Mouse (Mus musculus): Measurements from ENCODE around the gene Stx2. TPM values are rescaled to one million over a fixed set of nuclear protein-coding genes. Genes with fewer than 3 reads are reported as not detected.
"Not testable (repeated sequence)": the region's sequence is repeated elsewhere in the genome, so short reads cannot be mapped to it uniquely, and the experiment has no call there.

Gene Stx2
- polyA plus RNA-seq, 1 experiment from 2014 or later = 25.3 TPM

- WGBS = 78% methylated on average over 18 of the region's 18 CpGs
- no peak for DNase-seq (ENCODE audit: extremely low spot score, low spot score)
- peaks cover 4% of the 10 kb centered on the region; the same call in 1 of the 2 replicates for H3K27me3 ChIP-seq (ENCODE audit: poor library complexity, severe bottlenecking)
- peak overlapping the region; percentile 48; the same call in 1 of the 2 replicates for H3K27ac ChIP-seq
- H3K9me3 ChIP-seq = no peaks in the 10 kb centered on the region
- H3K4me1 ChIP-seq = peaks cover 50% of the 10 kb centered on the region
- H3K36me3 ChIP-seq (replicated peaks) = peaks cover 14% of the 10 kb centered on the region
- H3K4me3 ChIP-seq = peak overlapping the region; percentile 84; the same call in 1 of the 2 replicates
Measured at GRCm38 (mm10) chr5:129006031-129006788, 2.2 kb downstream of the Stx2 start.

GRCm38 (mm10) chr5:129005416-129005815 lies 3.0 kb downstream of the Stx2 start:
- 91% methylated on average over 3 of the region's 3 CpGs for WGBS

GRCm38 (mm10) chr5:129002571-129003011 lies 5.8 kb downstream of the Stx2 start:
- H3K36me3 ChIP-seq (replicated peaks) = peaks cover 30% of the 10 kb centered on the region
- H3K4me1 ChIP-seq = peaks cover 42% of the 10 kb centered on the region
- WGBS = 64% methylated on average over 14 of the region's 14 CpGs
- peak overlapping the region; percentile 62 for H3K27ac ChIP-seq
- H3K4me3 ChIP-seq = no peak overlapping the region
- H3K27me3 ChIP-seq (ENCODE audit: poor library complexity, severe bottlenecking) = peaks cover 4% of the 10 kb centered on the region; the same call in 1 of the 2 replicates
- H3K9me3 ChIP-seq = no peaks in the 10 kb centered on the region
- DNase-seq (ENCODE audit: extremely low spot score, low spot score) = no peak

More at GRCm38 (mm10) chr5:129005416-129005815, 3.0 kb downstream of the Stx2 start:
- peaks cover 4% of the 10 kb centered on the region; the same call in 1 of the 2 replicates for H3K27me3 ChIP-seq (ENCODE audit: poor library complexity, severe bottlenecking)
- DNase-seq (ENCODE audit: extremely low spot score, low spot score) = no peak
- H3K27ac ChIP-seq = no peak overlapping the region
- H3K9me3 ChIP-seq = no peaks in the 10 kb centered on the region
- H3K36me3 ChIP-seq (replicated peaks) = peaks cover 14% of the 10 kb centered on the region
- H3K4me3 ChIP-seq = no peak overlapping the region
- peaks cover 56% of the 10 kb centered on the region for H3K4me1 ChIP-seq

GRCm38 (mm10) chr5:129000706-129001468 lies 7.5 kb downstream of the Stx2 start:
- Histone ChIP-seq H3K4me1 (peaks cover 28% of the 10 kb centered on the region), H3K36me3 (replicated peaks) (peaks cover 43% of the 10 kb centered on the region), H3K27ac (peak overlapping the region; percentile 37), H3K27me3 (ENCODE audit: poor library complexity, severe bottlenecking) (no peaks in the 10 kb centered on the region), H3K9me3 (no peaks in the 10 kb centered on the region), H3K4me3 (no peak overlapping the region)
- no peak for DNase-seq (ENCODE audit: extremely low spot score, low spot score)
- WGBS = 43% methylated on average over 8 of the region's 8 CpGs

- H3K9me3 ChIP-seq = no peaks in the 10 kb centered on the region
- 88% methylated on average over 19 of the region's 19 CpGs for WGBS
Measured at GRCm38 (mm10) chr5:128987141-128987954, 21.0 kb downstream of the Stx2 start.

GRCm38 (mm10) chr5:128985946-128986345 lies 22.4 kb downstream of the Stx2 start:
- H3K9me3 ChIP-seq = no peaks in the 10 kb centered on the region
- H3K36me3 ChIP-seq (replicated peaks) = peaks cover 44% of the 10 kb centered on the region
- no peak overlapping the region for H3K4me3 ChIP-seq
- no peak for DNase-seq (ENCODE audit: extremely low spot score, low spot score)
- no peaks in the 10 kb centered on the region for H3K4me1 ChIP-seq
- H3K27ac ChIP-seq = no peak overlapping the region
- 91% methylated on average over 13 of the region's 13 CpGs for WGBS
- no peaks in the 10 kb centered on the region for H3K27me3 ChIP-seq (ENCODE audit: poor library complexity, severe bottlenecking)

More at GRCm38 (mm10) chr5:128987141-128987954, 21.0 kb downstream of the Stx2 start:
- DNase-seq (ENCODE audit: extremely low spot score, low spot score) = no peak
- Histone ChIP-seq H3K27me3 (ENCODE audit: poor library complexity, severe bottlenecking) (no peaks in the 10 kb centered on the region), H3K4me3 (no peak overlapping the region), H3K4me1 (no peaks in the 10 kb centered on the region), H3K36me3 (replicated peaks) (peaks cover 58% of the 10 kb centered on the region), H3K27ac (no peak overlapping the region)

- WGBS = 91% methylated on average over 6 of the region's 6 CpGs
- H3K9me3 ChIP-seq = no peaks in the 10 kb centered on the region; the same call in 1 of the 2 replicates
- H3K27ac ChIP-seq = no peak overlapping the region
- DNase-seq (ENCODE audit: extremely low spot score, low spot score) = no peak
- H3K4me1 ChIP-seq = no peaks in the 10 kb centered on the region
- no peaks in the 10 kb centered on the region for H3K27me3 ChIP-seq (ENCODE audit: poor library complexity, severe bottlenecking)
- H3K4me3 ChIP-seq = no peak overlapping the region
- peaks cover 35% of the 10 kb centered on the region for H3K36me3 ChIP-seq (replicated peaks)
Measured at GRCm38 (mm10) chr5:128984536-128984935, 23.8 kb downstream of the Stx2 start.

- WGBS = 31% methylated on average over 12 of the region's 12 CpGs
- Histone ChIP-seq H3K27me3 (ENCODE audit: poor library complexity, severe bottlenecking) (no peaks in the 10 kb centered on the region), H3K27ac (no peak overlapping the region), H3K9me3 (no peaks in the 10 kb centered on the region; the same call in 1 of the 2 replicates), H3K4me1 (peaks cover 2% of the 10 kb centered on the region), H3K36me3 (replicated peaks) (peaks cover 21% of the 10 kb centered on the region), H3K4me3 (no peak overlapping the region)
- peak; percentile 70 for DNase-seq (ENCODE audit: extremely low spot score, low spot score)
Measured at GRCm38 (mm10) chr5:128981607-128982006, 26.8 kb downstream of the Stx2 start.

GRCm38 (mm10) chr5:128980857-128981256 lies 27.5 kb downstream of the Stx2 start:
- WGBS = 67% methylated on average over 7 of the region's 7 CpGs
- Histone ChIP-seq H3K9me3 (no peaks in the 10 kb centered on the region; the same call in 1 of the 2 replicates), H3K27me3 (ENCODE audit: poor library complexity, severe bottlenecking) (no peaks in the 10 kb centered on the region), H3K4me3 (no peak overlapping the region), H3K27ac (no peak overlapping the region), H3K4me1 (peaks cover 10% of the 10 kb centered on the region), H3K36me3 (replicated peaks) (peaks cover 14% of the 10 kb centered on the region)
- DNase-seq (ENCODE audit: extremely low spot score, low spot score) = no peak

GRCm38 (mm10) chr5:128978957-128979356 lies 29.4 kb downstream of the Stx2 start:
- Histone ChIP-seq H3K27ac (no peak overlapping the region), H3K27me3 (ENCODE audit: poor library complexity, severe bottlenecking) (no peaks in the 10 kb centered on the region), H3K9me3 (no peaks in the 10 kb centered on the region; the same call in 1 of the 2 replicates), H3K36me3 (replicated peaks) (no peaks in the 10 kb centered on the region), H3K4me3 (no peak overlapping the region), H3K4me1 (peaks cover 24% of the 10 kb centered on the region)
- DNase-seq (ENCODE audit: extremely low spot score, low spot score) = no peak
- 94% methylated on average over 7 of the region's 7 CpGs for WGBS

GRCm38 (mm10) chr5:128977466-128977865 lies 30.9 kb downstream of the Stx2 start:
- not testable (repeated sequence) for DNase-seq (ENCODE audit: extremely low spot score, low spot score); H3K9me3 ChIP-seq; H3K36me3 ChIP-seq (replicated peaks); H3K27me3 ChIP-seq (ENCODE audit: poor library complexity, severe bottlenecking); H3K27ac ChIP-seq; H3K4me3 ChIP-seq
- H3K4me1 ChIP-seq = peaks cover 24% of the 10 kb centered on the region
- WGBS = 91% methylated on average over 1 of the region's 1 CpGs

GRCm38 (mm10) chr5:128976266-128976665 lies 32.1 kb downstream of the Stx2 start:
- peaks cover 6% of the 10 kb centered on the region; the same call in 1 of the 2 replicates for H3K27me3 ChIP-seq (ENCODE audit: poor library complexity, severe bottlenecking)

More at GRCm38 (mm10) chr5:128976266-128976665, 32.1 kb downstream of the Stx2 start:
- Histone ChIP-seq H3K36me3 (replicated peaks) (no peaks in the 10 kb centered on the region), H3K9me3 (no peaks in the 10 kb centered on the region; the same call in 1 of the 2 replicates), H3K4me3 (no peak overlapping the region), H3K4me1 (peaks cover 24% of the 10 kb centered on the region), H3K27ac (no peak overlapping the region)
- 17% methylated on average over 4 of the region's 4 CpGs for WGBS
- DNase-seq (ENCODE audit: extremely low spot score, low spot score) = peak; percentile 71
